Mouse (Mus musculus) kidney, postnatal 0 days (tissue): ENCODE results near the gene Lrig1. TPM values are rescaled to one million over a fixed set of nuclear protein-coding genes. Genes with fewer than 3 reads are reported as not detected.

ENCODE experiments used
- ATAC-seq: fragments of 200-750 bp; cut with Nextera tagmentation; replicated peaks from 2 replicates; pipeline ENCODE4 v1.8.0; 2017; ENCODE audit warnings: low read depth, moderate number of reproducible peaks, moderate TSS enrichment, moderate library complexity; ENCODE audit not compliant: low FRiP score
- DNase-seq: peaks from one replicate; pipeline ENCODE4 v3.0.0-alpha.2; 2016; ENCODE audit warnings: low spot score
- H3K27ac ChIP-seq: fragments of 300-500 bp; sonication (generic); 2 replicates; pipeline ENCODE4 v1.5.1; 2014; ENCODE audit warnings: mild to moderate bottlenecking
- H3K27me3 ChIP-seq: fragments of 300-500 bp; sonication (generic); 2 replicates; pipeline ENCODE4 v1.6.1; 2014; ENCODE audit warnings: low read length, mixed read lengths; ENCODE audit not compliant: insufficient read depth
- H3K36me3 ChIP-seq: fragments of 300-500 bp; sonication (generic); 2 replicates; pipeline ENCODE4 v1.6.1; 2014; ENCODE audit warnings: low read length, mixed read lengths; ENCODE audit not compliant: insufficient read depth
- H3K4me1 ChIP-seq: fragments of 300-500 bp; sonication (generic); replicated peaks from 2 replicates; pipeline ENCODE4 v1.6.1; 2014; ENCODE audit warnings: antibody characterized with exemption, low read length, mixed read lengths; ENCODE audit not compliant: insufficient read depth
- H3K4me2 ChIP-seq: fragments of 300-500 bp; sonication (generic); 2 replicates; pipeline ENCODE4 v1.6.1; 2014; ENCODE audit warnings: mild to moderate bottlenecking, low read length, moderate library complexity, mixed read lengths
- H3K4me3 ChIP-seq: fragments of 300-500 bp; sonication (generic); replicated peaks from 2 replicates; pipeline ENCODE4 v1.5.1; 2014; ENCODE audit warnings: low read depth, low read length
- H3K9ac ChIP-seq: fragments of 300-500 bp; sonication (generic); 2 replicates; pipeline ENCODE4 v1.6.1; 2014; ENCODE audit warnings: low read depth, low read length
- H3K9me3 ChIP-seq: fragments of 300-500 bp; sonication (generic); replicated peaks from 2 replicates; pipeline ENCODE4 v1.6.1; 2016; ENCODE audit warnings: low read length, inconsistent platforms, mixed read lengths
- CTCF ChIP-seq: IDR thresholded peaks from 2 replicates; pipeline ENCODE4 v1.5.1; 2016; ENCODE audit warnings: antibody characterized with exemption, low read depth, mild to moderate bottlenecking, moderate library complexity
- WGBS: fragments of 180-500 bp; shearing (Covaris S2); extraction: QIAGEN DNeasy Blood & Tissue Kit; methylation state at CpG from one replicate; pipeline ENCODE4 v1.1.7; 2014; 5-methylcytosine and 5-hydroxymethylcytosine counted together
- polyA plus RNA-seq: library from polyadenylated mRNA; unstranded; fragments of >200 nt; fragmentation: Nextera tagmentation; extraction: Ambion mirVana; gene quantifications from 2 replicates; pipeline ENCODE4 v1.2.1, GENCODE M21; 2015

Lrig1 gene
- polyA plus RNA-seq, 1 experiment from 2014 or later: 8.3 TPM

DNA sequence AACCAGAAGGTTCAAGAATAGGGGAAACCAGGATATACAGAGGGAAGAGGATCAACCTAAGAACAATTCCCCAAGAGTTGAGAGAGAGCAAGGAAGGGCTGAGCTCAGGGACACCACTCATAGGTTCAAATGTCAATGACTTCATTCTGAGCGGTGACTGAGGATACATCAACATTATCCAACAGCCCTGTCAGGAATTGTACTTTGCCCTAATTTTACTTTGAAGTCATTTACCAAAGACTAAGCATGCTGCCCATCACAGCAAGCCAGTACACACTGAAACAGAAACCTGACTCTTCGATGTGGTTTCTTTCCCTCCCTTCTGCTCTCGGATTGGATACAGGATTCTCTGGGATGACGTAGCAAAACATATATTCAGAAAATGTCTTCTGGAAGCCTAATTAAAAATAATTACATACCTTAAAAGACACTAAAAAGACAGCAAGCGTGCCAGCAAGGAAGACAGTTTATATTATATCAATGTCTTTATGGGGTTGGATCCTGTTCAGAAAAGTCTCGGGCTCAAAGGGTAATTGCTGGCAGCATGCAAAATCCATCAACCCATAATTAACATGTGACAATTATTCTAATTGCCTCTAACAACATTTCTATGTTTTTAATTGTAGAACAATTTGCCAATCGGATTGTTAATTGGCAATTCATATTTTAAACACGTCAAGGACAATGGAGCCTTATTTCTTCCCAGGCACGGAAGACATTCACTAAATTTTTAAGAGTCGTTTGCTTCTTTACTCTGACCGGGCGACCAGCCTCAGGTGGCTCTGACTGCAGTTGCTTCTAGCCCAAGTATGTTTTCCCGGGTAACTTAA lies 15.1 kb upstream of the Lrig1 start:
- no peak overlapping the region for H3K27ac ChIP-seq
- DNase-seq (peak; percentile 47), ATAC-seq (no peak)
- WGBS: 22% methylated on average over 13 of the region's 13 CpGs
- H3K9me3 ChIP-seq: no peaks in the 10 kb centered on the region
- no peak for TF ChIP-seq CTCF
- H3K4me1 ChIP-seq: 0 out of 2 replicates have a peak, but pooled peaks cover 3% of the 10 kb centered on the region
- H3K4me2 ChIP-seq: no peak overlapping the region
- no peaks in the 10 kb centered on the region for H3K36me3 ChIP-seq
- H3K4me3 ChIP-seq: no peak overlapping the region
- no peak overlapping the region for H3K9ac ChIP-seq
- no peaks in the 10 kb centered on the region for H3K27me3 ChIP-seq

DNA sequence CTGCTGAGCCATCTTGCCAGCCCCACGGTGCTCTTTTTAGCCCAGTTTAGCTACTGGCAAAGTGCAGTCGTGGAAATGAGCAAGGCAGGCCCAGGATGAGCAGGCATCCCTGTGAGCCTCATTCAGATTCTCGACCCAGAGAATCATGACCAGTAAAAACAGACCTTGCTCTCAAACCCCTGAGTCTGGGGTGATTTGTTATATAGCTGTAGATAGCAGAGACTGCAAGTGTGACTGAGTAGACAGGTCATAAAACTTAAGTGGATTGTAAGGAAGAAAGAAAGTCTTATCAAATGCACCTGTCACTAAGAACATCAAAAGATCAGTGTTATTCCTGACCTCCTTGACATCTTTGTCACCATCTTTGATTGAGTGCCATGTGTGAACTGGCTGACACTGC lies 9.9 kb upstream of the Lrig1 start:
- H3K36me3 ChIP-seq: no peaks in the 10 kb centered on the region
- no peak overlapping the region for H3K27ac ChIP-seq
- no peak overlapping the region for H3K4me2 ChIP-seq
- 24% methylated on average over 3 of the region's 3 CpGs for WGBS
- 0 out of 2 replicates have a peak, but pooled peaks cover 3% of the 10 kb centered on the region for H3K4me1 ChIP-seq
- H3K9me3 ChIP-seq: no peaks in the 10 kb centered on the region
- H3K9ac ChIP-seq: no peak overlapping the region
- DNase-seq: no peak
- ATAC-seq: no peak
- no peaks in the 10 kb centered on the region for H3K27me3 ChIP-seq
- no peak for TF ChIP-seq CTCF
- no peak overlapping the region for H3K4me3 ChIP-seq

- H3K27ac ChIP-seq: no peak overlapping the region
- TF ChIP-seq CTCF: no peak
- H3K9me3 ChIP-seq: no peaks in the 10 kb centered on the region
- DNase-seq (no peak), ATAC-seq (peak; percentile 52; the same call in 1 of the 2 replicates)
- H3K4me2 ChIP-seq: no peak overlapping the region
- no peaks in the 10 kb centered on the region for H3K4me1 ChIP-seq
- 58% methylated on average over 1 of the region's 1 CpGs for WGBS
- H3K9ac ChIP-seq: no peak overlapping the region
- no peaks in the 10 kb centered on the region for H3K27me3 ChIP-seq
- H3K36me3 ChIP-seq: no peaks in the 10 kb centered on the region
- H3K4me3 ChIP-seq: no peak overlapping the region
Observed at GRCm38 (mm10) chr6:94709150-94709549, 9.2 kb upstream of the Lrig1 start.

DNA sequence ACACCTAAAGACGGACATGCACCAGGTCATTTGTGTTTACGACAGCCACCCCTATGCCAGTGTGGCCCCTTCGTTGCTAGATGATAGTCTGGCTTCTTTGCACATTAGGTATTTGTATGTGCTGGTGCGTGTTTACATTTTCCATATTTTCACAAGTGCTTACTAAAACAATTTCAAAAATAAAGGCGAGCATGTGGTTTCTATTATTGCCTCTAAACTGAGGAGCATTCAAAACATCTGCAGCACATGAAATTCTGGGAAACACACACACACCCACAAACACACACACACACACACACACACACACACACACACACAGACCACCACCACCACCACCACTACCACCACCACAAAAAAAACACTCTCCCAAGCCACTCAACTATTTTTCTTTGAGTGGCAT lies 7.3 kb upstream of the Lrig1 start:
- Histone ChIP-seq H3K27ac (no peak overlapping the region), H3K36me3 (no peaks in the 10 kb centered on the region), H3K9ac (no peak overlapping the region), H3K4me3 (no peak overlapping the region), H3K4me2 (no peak overlapping the region), H3K27me3 (no peaks in the 10 kb centered on the region), H3K9me3 (no peaks in the 10 kb centered on the region), H3K4me1 (no peaks in the 10 kb centered on the region)
- no peak for TF ChIP-seq CTCF
- no peak for DNase-seq
- 74% methylated on average over 5 of the region's 5 CpGs for WGBS
- no peak for ATAC-seq

- H3K9me3 ChIP-seq: no peaks in the 10 kb centered on the region
- no peak for TF ChIP-seq CTCF
- 39% methylated on average over 1 of the region's 1 CpGs for WGBS
- DNase-seq (no peak), ATAC-seq (no peak)
- 0 out of 2 replicates have a peak, but pooled peaks cover 6% of the 10 kb centered on the region for H3K4me1 ChIP-seq
- H3K4me2 ChIP-seq: no peak overlapping the region
- H3K27ac ChIP-seq: no peak overlapping the region
- H3K36me3 ChIP-seq: no peaks in the 10 kb centered on the region
- no peak overlapping the region for H3K4me3 ChIP-seq
- H3K9ac ChIP-seq: no peak overlapping the region
- H3K27me3 ChIP-seq: no peaks in the 10 kb centered on the region
Observed at GRCm38 (mm10) chr6:94705931-94706330, 6.0 kb upstream of the Lrig1 start.

DNA sequence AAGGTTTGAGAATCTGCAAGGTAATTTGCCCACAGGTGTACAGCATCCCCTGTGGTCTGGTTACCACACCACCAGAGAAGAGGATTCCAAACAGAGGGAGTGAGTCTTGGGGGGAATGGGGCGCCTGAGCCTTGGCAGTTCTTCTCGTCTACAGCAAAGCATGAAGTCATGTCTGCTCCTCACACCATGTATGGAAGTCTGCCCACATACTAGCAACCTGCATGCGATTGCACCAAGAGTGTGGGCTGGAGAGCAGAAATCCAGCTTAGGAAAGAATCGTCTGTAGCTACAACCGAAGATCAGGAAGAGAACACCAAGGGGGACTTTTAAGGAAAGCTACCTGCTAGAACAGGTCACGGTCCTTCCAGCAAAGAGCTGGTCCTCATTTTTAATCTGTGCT lies 3.0 kb upstream of the Lrig1 start:
- Histone ChIP-seq H3K4me3 (no peak overlapping the region), H3K27me3 (no peaks in the 10 kb centered on the region), H3K27ac (no peak overlapping the region), H3K4me1 (peaks cover 14% of the 10 kb centered on the region), H3K9ac (no peak overlapping the region), H3K9me3 (no peaks in the 10 kb centered on the region), H3K4me2 (no peak overlapping the region), H3K36me3 (no peaks in the 10 kb centered on the region)
- no peak for DNase-seq
- TF ChIP-seq CTCF: no peak
- 87% methylated on average over 6 of the region's 6 CpGs for WGBS
- no peak for ATAC-seq
